Mouse (Mus musculus) liver, embryonic 12.5 days (tissue): ENCODE results near the gene Taok3. TPM values are rescaled to one million over a fixed set of nuclear protein-coding genes. Genes with fewer than 3 reads are reported as not detected.

Source experiments
- ATAC-seq: fragments of 200-750 bp; cut with Nextera tagmentation; 2 replicates; pipeline ENCODE4 v1.8.0; 2017; ENCODE audit warnings: moderate number of reproducible peaks, mild to moderate bottlenecking, moderate library complexity
- H3K27ac ChIP-seq: fragments of 300-500 bp; sonication (generic); 2 replicates; pipeline ENCODE4 v1.5.1; 2016; ENCODE audit warnings: mild to moderate bottlenecking
- H3K27me3 ChIP-seq: fragments of 300-500 bp; sonication (generic); replicated peaks from 2 replicates; pipeline ENCODE4 v1.6.1; 2016; ENCODE audit warnings: mild to moderate bottlenecking, moderate library complexity
- H3K36me3 ChIP-seq: fragments of 300-500 bp; sonication (generic); 2 replicates; pipeline ENCODE4 v1.6.1; 2016; ENCODE audit warnings: mild to moderate bottlenecking, moderate library complexity
- H3K4me1 ChIP-seq: fragments of 300-500 bp; sonication (generic); 2 replicates; pipeline ENCODE4 v1.6.1; 2016
- H3K4me2 ChIP-seq: fragments of 300-500 bp; sonication (generic); 2 replicates; pipeline ENCODE4 v1.6.1; 2016; ENCODE audit warnings: mild to moderate bottlenecking, moderate library complexity
- H3K4me3 ChIP-seq: fragments of 300-500 bp; sonication (generic); 2 replicates; pipeline ENCODE4 v1.5.1; 2016; ENCODE audit warnings: mild to moderate bottlenecking, moderate library complexity
- H3K9ac ChIP-seq: fragments of 300-500 bp; sonication (generic); 2 replicates; pipeline ENCODE4 v1.6.1; 2016; ENCODE audit warnings: mild to moderate bottlenecking, moderate library complexity
- H3K9me3 ChIP-seq: fragments of 300-500 bp; sonication (generic); replicated peaks from 2 replicates; pipeline ENCODE4 v1.6.1; 2016; ENCODE audit warnings: mild to moderate bottlenecking, moderate library complexity
- WGBS: fragments of 180-500 bp; shearing (Covaris S2); methylation state at CpG from one replicate; pipeline ENCODE4 v1.1.7; 2016; ENCODE audit not compliant: insufficient replicate concordance; 5-methylcytosine and 5-hydroxymethylcytosine counted together
- polyA plus RNA-seq: library from polyadenylated mRNA; unstranded; fragments of >200 nt; fragmentation: Nextera tagmentation; extraction: Ambion mirVana; gene quantifications from 2 replicates; pipeline ENCODE4 v1.2.1, GENCODE M21; 2016

Gene Taok3
- polyA plus RNA-seq, 1 experiment from 2014 or later = 67.9 TPM

GRCm38 (mm10) chr5:117194672-117195071 is 74.7 kb downstream of the Taok3 start:
- 94% methylated on average over 5 of the region's 5 CpGs for WGBS
- no peak for ATAC-seq
- Histone ChIP-seq H3K36me3 (peaks cover 90% of the 10 kb centered on the region), H3K9me3 (0 out of 2 replicates have a peak, but pooled peaks cover 6% of the 10 kb centered on the region), H3K4me1 (peaks cover 9% of the 10 kb centered on the region; the same call in 1 of the 2 replicates), H3K4me2 (no peak overlapping the region), H3K9ac (no peak overlapping the region), H3K27ac (no peak overlapping the region), H3K4me3 (no peak overlapping the region), H3K27me3 (no peaks in the 10 kb centered on the region)

- no peaks in the 10 kb centered on the region for H3K27me3 ChIP-seq
- H3K9me3 ChIP-seq = 0 out of 2 replicates have a peak, but pooled peaks cover 6% of the 10 kb centered on the region
- peaks cover 9% of the 10 kb centered on the region; the same call in 1 of the 2 replicates for H3K4me1 ChIP-seq
- 91% methylated on average over 7 of the region's 7 CpGs for WGBS
- H3K4me3 ChIP-seq = no peak overlapping the region
- peaks cover 96% of the 10 kb centered on the region for H3K36me3 ChIP-seq
- no peak overlapping the region for H3K27ac ChIP-seq
- no peak overlapping the region for H3K4me2 ChIP-seq
- no peak overlapping the region for H3K9ac ChIP-seq
- no peak for ATAC-seq
Observed at GRCm38 (mm10) chr5:117196551-117196950, 76.6 kb downstream of the Taok3 start.

- Histone ChIP-seq H3K27me3 (no peaks in the 10 kb centered on the region), H3K27ac (no peak overlapping the region), H3K4me1 (no peaks in the 10 kb centered on the region), H3K9ac (no peak overlapping the region), H3K4me2 (no peak overlapping the region), H3K9me3 (0 out of 2 replicates have a peak, but pooled peaks cover 6% of the 10 kb centered on the region), H3K36me3 (peaks cover 100% of the 10 kb centered on the region), H3K4me3 (no peak overlapping the region)
- 69% methylated on average over 3 of the region's 3 CpGs for WGBS
- ATAC-seq = no peak
Observed at GRCm38 (mm10) chr5:117198390-117198789, 78.5 kb downstream of the Taok3 start.

DNA sequence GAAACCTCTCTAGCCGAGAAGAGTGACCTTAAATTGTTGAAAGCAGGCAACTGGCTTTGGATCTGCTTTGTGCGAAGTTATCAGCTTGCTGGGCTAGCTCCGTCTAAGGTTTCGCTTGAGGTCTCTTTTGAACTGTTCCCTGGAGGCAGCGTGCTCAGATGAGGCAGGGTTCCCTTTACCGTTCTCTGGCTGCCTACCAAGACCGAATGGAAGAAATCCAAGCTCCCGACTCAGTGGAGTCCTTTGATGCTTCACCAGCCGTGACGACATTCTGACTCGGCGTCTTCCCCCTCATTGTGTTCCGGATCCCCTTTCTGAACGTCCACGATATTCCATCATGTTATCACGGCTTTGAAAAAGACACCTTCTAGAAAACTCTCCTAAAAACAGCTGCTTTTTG is 87.4 kb downstream of the Taok3 start:
- Histone ChIP-seq H3K9ac (no peak overlapping the region), H3K4me2 (no peak overlapping the region), H3K4me3 (no peak overlapping the region), H3K36me3 (peaks cover 100% of the 10 kb centered on the region), H3K4me1 (no peaks in the 10 kb centered on the region), H3K9me3 (peaks cover 8% of the 10 kb centered on the region; the same call in 1 of the 2 replicates), H3K27me3 (no peaks in the 10 kb centered on the region), H3K27ac (no peak overlapping the region)
- no peak for ATAC-seq
- WGBS = 92% methylated on average over 16 of the region's 16 CpGs

DNA sequence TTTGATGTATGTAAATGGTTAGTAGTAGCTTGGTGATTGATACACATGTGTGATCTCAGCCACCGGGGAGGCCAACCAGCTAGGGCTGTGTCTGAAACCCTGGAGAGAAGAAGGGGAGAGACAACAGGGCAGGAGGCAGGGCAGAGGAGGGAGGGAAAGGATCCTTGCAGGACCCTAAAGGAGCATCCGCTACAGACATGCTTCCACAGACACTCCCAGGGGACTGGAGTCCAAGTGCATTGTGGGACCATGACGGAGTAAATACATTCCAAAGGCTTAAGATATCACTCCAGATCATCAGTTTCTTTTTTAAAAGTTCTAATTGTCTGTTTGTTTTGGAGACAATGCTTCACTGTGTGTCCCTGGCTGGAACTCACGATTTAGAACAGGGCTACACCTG is 94.1 kb downstream of the Taok3 start:
- Histone ChIP-seq H3K27me3 (no peaks in the 10 kb centered on the region), H3K4me3 (no peak overlapping the region), H3K9me3 (no peaks in the 10 kb centered on the region), H3K27ac (no peak overlapping the region), H3K4me1 (no peaks in the 10 kb centered on the region), H3K36me3 (peaks cover 99% of the 10 kb centered on the region), H3K4me2 (no peak overlapping the region), H3K9ac (no peak overlapping the region)
- ATAC-seq = no peak
- WGBS = 90% methylated on average over 4 of the region's 4 CpGs

DNA sequence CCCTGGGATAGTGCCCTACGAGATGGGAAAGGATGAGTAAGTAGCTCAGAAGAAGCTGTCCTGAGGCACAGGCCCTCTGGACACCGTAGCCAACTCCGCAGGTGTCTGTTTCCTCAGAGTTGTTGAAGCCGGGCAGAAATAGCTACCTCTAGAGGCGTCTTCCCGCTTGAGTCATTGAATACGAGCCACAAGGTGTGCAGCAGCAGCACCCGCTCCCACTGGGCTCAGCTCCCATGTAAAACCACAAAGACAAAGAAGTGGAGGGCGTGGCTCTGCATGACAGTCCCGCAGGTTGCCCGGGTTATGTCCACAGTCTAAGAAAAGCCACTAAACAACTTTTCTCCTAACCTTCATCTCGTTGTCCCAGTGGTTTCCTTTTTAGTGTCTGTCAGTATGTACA is 111.1 kb downstream of the Taok3 start:
- WGBS = 79% methylated on average over 12 of the region's 12 CpGs
- Histone ChIP-seq H3K27ac (no peak overlapping the region), H3K4me3 (no peak overlapping the region), H3K36me3 (peaks cover 92% of the 10 kb centered on the region), H3K9ac (no peak overlapping the region), H3K4me2 (no peak overlapping the region), H3K27me3 (no peaks in the 10 kb centered on the region), H3K4me1 (no peaks in the 10 kb centered on the region), H3K9me3 (no peaks in the 10 kb centered on the region)
- ATAC-seq = no peak

GRCm38 (mm10) chr5:117236540-117236939 is 116.6 kb downstream of the Taok3 start:
- H3K9me3 ChIP-seq = no peaks in the 10 kb centered on the region
- no peak overlapping the region for H3K4me2 ChIP-seq
- no peaks in the 10 kb centered on the region for H3K27me3 ChIP-seq
- no peak overlapping the region for H3K9ac ChIP-seq
- WGBS = 81% methylated on average over 5 of the region's 5 CpGs
- H3K4me1 ChIP-seq = no peaks in the 10 kb centered on the region
- H3K4me3 ChIP-seq = no peak overlapping the region
- H3K27ac ChIP-seq = no peak overlapping the region
- ATAC-seq = peak; percentile 40; the same call in 1 of the 2 replicates
- H3K36me3 ChIP-seq = peaks cover 84% of the 10 kb centered on the region

- Histone ChIP-seq H3K4me1 (no peaks in the 10 kb centered on the region), H3K4me3 (no peak overlapping the region), H3K9me3 (no peaks in the 10 kb centered on the region), H3K4me2 (no peak overlapping the region), H3K27ac (no peak overlapping the region), H3K27me3 (no peaks in the 10 kb centered on the region), H3K36me3 (peaks cover 89% of the 10 kb centered on the region), H3K9ac (no peak overlapping the region)
- 86% methylated on average over 4 of the region's 4 CpGs for WGBS
- no peak for ATAC-seq
Observed at GRCm38 (mm10) chr5:117239106-117239505, 119.2 kb downstream of the Taok3 start.

DNA sequence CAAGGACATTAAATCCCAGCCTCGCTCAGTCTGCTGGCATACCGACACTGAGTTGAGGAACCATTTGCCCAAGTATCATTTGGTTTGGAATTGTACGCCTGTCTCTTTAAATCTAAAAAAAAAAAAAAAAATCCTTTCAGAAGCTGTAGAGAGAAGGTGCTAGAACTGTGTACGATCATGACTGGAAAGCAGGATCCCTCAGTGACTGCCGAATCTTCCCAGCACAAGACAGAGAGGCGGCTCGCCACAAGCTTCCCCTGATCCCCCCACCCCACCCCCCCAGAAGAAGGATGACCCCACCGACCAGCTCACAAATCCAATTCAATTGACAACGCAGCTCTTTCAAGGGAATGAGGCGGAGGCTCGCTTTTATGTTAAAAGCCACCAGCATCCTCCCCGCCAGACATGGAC is 120.4 kb downstream of the Taok3 start:
- peak overlapping the region; percentile 8; the same call in 1 of the 2 replicates for H3K4me3 ChIP-seq
- H3K27ac ChIP-seq = no peak overlapping the region
- peaks cover 6% of the 10 kb centered on the region; the same call in 1 of the 2 replicates for H3K4me1 ChIP-seq
- WGBS = 71% methylated on average over 12 of the region's 12 CpGs
- peaks cover 88% of the 10 kb centered on the region for H3K36me3 ChIP-seq
- H3K9me3 ChIP-seq = no peaks in the 10 kb centered on the region
- no peak for ATAC-seq
- no peaks in the 10 kb centered on the region for H3K27me3 ChIP-seq
- H3K4me2 ChIP-seq = peak overlapping the region; percentile 45
- H3K9ac ChIP-seq = no peak overlapping the region

GRCm38 (mm10) chr5:117240761-117241322 is 120.9 kb downstream of the Taok3 start:
- Histone ChIP-seq H3K27ac (no peak overlapping the region), H3K4me3 (0 out of 2 replicates have a peak overlapping the region, but pooled peaks have one; percentile 8), H3K27me3 (no peaks in the 10 kb centered on the region), H3K4me1 (peaks cover 7% of the 10 kb centered on the region; the same call in 1 of the 2 replicates), H3K9me3 (no peaks in the 10 kb centered on the region), H3K4me2 (peak overlapping the region; percentile 45), H3K9ac (no peak overlapping the region), H3K36me3 (peaks cover 88% of the 10 kb centered on the region)
- WGBS = 68% methylated on average over 32 of the region's 32 CpGs
- no peak for ATAC-seq

GRCm38 (mm10) chr5:117241935-117242531 is 122.1 kb downstream of the Taok3 start:
- peaks cover 7% of the 10 kb centered on the region; the same call in 1 of the 2 replicates for H3K4me1 ChIP-seq
- H3K4me2 ChIP-seq = no peak overlapping the region
- H3K4me3 ChIP-seq = no peak overlapping the region
- no peak for ATAC-seq
- no peak overlapping the region for H3K27ac ChIP-seq
- no peak overlapping the region for H3K9ac ChIP-seq
- H3K27me3 ChIP-seq = no peaks in the 10 kb centered on the region
- 84% methylated on average over 16 of the region's 16 CpGs for WGBS
- H3K36me3 ChIP-seq = peaks cover 87% of the 10 kb centered on the region
- H3K9me3 ChIP-seq = no peaks in the 10 kb centered on the region

- Histone ChIP-seq H3K4me1 (peaks cover 7% of the 10 kb centered on the region; the same call in 1 of the 2 replicates), H3K4me2 (no peak overlapping the region), H3K36me3 (peaks cover 87% of the 10 kb centered on the region), H3K27ac (no peak overlapping the region), H3K9me3 (no peaks in the 10 kb centered on the region), H3K4me3 (no peak overlapping the region), H3K9ac (no peak overlapping the region), H3K27me3 (no peaks in the 10 kb centered on the region)
- 73% methylated on average over 22 of the region's 22 CpGs for WGBS
- no peak for ATAC-seq
Observed at GRCm38 (mm10) chr5:117242671-117243478, 122.9 kb downstream of the Taok3 start.
